Mouse (Mus musculus): Measurements from ENCODE around the gene Rnase9. TPM values are rescaled to one million over a fixed set of nuclear protein-coding genes. Genes with fewer than 3 reads are reported as not detected.

The Rnase9 gene
- polyA plus RNA-seq, 1 experiment from 2014 or later, result not detected

DNA sequence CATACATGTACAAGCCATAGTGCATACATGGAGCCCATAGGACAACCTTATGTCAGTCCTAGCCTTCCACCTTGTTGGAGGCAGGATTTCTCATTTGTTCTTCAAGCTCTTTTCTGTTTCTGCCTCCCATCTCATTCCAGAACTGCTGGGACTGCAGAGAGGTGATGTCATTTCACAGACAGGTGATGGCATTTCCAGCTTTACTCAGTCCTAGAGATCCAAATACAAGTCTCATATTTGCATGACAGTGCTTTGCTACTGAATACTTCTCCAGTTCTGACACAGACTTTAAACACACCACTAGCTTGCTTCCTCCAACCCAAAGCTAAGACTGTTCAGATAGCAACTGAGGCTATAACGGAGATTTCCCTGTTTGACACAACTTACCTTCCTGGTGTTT lies 37.5 kb upstream of the Rnase9 start:
- Histone ChIP-seq H3K27me3 (replicated peaks) (peaks cover 10% of the 10 kb centered on the region), H3K27ac (no peak overlapping the region), H3K9ac (no peak overlapping the region), H3K4me2 (no peak overlapping the region), H3K9me3 (no peaks in the 10 kb centered on the region), H3K4me3 (no peak overlapping the region), H3K4me1 (peaks cover 14% of the 10 kb centered on the region), H3K36me3 (replicated peaks) (no peaks in the 10 kb centered on the region)
- WGBS, result 90% methylated on average over 1 of the region's 1 CpGs
- ATAC-seq (replicated peaks), result no peak

DNA sequence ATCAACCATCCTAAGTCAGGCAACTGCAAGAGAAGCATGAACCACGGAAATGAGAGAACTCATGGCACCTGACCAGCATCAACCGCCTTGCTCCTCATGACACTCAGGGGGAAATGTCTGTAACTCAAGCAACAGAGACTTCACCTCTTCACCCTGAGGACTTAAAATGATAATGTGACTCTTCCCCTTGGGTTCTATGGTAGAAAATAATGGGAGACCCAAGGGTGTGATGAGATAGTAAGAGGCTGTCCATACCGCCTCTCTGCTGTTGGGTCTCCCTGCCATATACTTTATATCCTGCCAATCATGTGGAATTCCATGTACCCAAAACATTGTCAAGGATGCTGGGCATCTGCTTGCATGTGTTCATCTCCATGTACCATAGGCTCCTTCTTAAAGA lies 32.7 kb upstream of the Rnase9 start, which contains the start of gene Olfr750:
Gene Olfr750, minus strand, starts transcription at position 101 of the 400 bp plus-strand sequence.
- Histone ChIP-seq H3K9ac (no peak within 1 kb of the TSS), H3K4me3 (no peak within 1 kb of the TSS), H3K4me1 (no peaks in the 10 kb centered on the region), H3K9me3 (no peaks in the 10 kb centered on the region), H3K27ac (no peak within 1 kb of the TSS), H3K36me3 (replicated peaks) (no peaks in the 10 kb centered on the region), H3K27me3 (replicated peaks) (no peaks in the 10 kb centered on the region), H3K4me2 (no peak within 1 kb of the TSS)
- WGBS, result 91% methylated on average over 3 of the region's 3 CpGs
- no peak for ATAC-seq (replicated peaks)

DNA sequence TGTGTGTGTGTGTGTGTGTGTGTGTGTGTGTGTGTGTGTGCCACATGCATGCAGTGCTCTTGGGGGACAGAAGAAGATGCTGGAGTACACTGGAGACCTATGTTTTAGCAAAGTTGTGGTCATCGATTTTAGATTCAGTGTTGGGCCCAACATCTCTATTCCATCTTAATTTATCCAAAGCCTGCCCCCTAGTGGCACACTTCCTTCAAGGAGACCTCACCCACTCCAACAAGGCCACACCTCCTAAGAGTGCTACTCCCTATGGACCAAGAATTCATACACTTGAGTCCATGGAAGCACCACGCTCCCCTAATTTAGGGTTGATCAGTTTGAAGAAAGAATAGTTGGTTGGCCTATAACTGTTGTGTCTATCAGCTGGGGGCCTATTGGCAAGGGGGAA lies 27.9 kb upstream of the Rnase9 start:
- no peak for ATAC-seq (replicated peaks)
- WGBS, result 87% methylated on average over 2 of the region's 2 CpGs
- H3K4me1 ChIP-seq, result peaks cover 10% of the 10 kb centered on the region; the same call in 1 of the 2 replicates
- no peaks in the 10 kb centered on the region for H3K27me3 ChIP-seq (replicated peaks)
- no peak overlapping the region for H3K4me2 ChIP-seq
- H3K4me3 ChIP-seq, result no peak overlapping the region
- no peak overlapping the region for H3K27ac ChIP-seq
- no peaks in the 10 kb centered on the region for H3K9me3 ChIP-seq
- no peaks in the 10 kb centered on the region for H3K36me3 ChIP-seq (replicated peaks)
- H3K9ac ChIP-seq, result no peak overlapping the region

DNA sequence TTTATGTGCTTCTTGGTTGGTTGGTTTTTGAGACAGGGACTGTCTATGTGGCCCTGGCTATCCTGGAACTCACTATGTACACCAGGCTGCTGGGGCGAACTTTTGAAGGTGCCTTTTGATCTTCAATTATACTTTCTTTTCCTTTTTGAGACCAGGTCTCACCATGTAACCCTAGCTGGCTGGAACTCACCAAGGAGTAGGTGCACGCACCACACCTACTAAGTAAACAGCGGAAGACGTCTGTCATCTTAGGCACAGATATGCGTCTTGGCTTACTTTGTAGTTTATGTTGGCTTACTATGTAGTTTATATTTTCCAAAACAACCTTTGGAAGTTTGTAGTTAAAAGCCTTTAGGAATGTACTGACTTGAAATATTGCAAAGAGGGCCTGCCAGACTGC lies 27.3 kb upstream of the Rnase9 start:
- H3K27ac ChIP-seq, result no peak overlapping the region
- no peaks in the 10 kb centered on the region for H3K27me3 ChIP-seq (replicated peaks)
- H3K4me3 ChIP-seq, result no peak overlapping the region
- WGBS, result 92% methylated on average over 5 of the region's 5 CpGs
- ATAC-seq (replicated peaks), result no peak
- peaks cover 10% of the 10 kb centered on the region; the same call in 1 of the 2 replicates for H3K4me1 ChIP-seq
- H3K9ac ChIP-seq, result no peak overlapping the region
- H3K4me2 ChIP-seq, result no peak overlapping the region
- H3K9me3 ChIP-seq, result no peaks in the 10 kb centered on the region
- no peaks in the 10 kb centered on the region for H3K36me3 ChIP-seq (replicated peaks)

DNA sequence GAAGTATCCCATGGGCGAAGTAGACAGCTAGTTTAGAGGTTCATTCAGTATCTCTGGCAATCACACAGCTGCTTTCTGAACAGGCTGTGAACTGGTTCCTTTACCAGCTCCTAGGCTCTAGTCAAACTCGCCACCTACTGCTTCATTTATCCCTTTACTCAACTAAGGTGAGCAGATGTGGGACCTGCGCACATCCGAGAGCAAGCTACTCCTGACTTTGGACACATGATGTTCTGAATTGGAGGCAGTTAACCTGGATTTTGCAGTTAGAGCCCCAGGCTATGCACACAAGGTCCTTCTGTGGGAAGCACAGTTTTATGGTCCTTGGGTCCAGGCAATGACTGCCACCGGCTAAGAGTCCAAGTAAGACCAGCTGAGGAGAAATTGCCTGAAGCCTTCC lies 19.1 kb upstream of the Rnase9 start:
- no peak overlapping the region for H3K9ac ChIP-seq
- H3K27ac ChIP-seq, result no peak overlapping the region
- no peak overlapping the region for H3K4me2 ChIP-seq
- ATAC-seq (replicated peaks), result no peak
- no peaks in the 10 kb centered on the region for H3K9me3 ChIP-seq
- H3K36me3 ChIP-seq (replicated peaks), result no peaks in the 10 kb centered on the region
- 89% methylated on average over 5 of the region's 5 CpGs for WGBS
- no peaks in the 10 kb centered on the region for H3K27me3 ChIP-seq (replicated peaks)
- peaks cover 9% of the 10 kb centered on the region; the same call in 1 of the 2 replicates for H3K4me1 ChIP-seq
- H3K4me3 ChIP-seq, result no peak overlapping the region

DNA sequence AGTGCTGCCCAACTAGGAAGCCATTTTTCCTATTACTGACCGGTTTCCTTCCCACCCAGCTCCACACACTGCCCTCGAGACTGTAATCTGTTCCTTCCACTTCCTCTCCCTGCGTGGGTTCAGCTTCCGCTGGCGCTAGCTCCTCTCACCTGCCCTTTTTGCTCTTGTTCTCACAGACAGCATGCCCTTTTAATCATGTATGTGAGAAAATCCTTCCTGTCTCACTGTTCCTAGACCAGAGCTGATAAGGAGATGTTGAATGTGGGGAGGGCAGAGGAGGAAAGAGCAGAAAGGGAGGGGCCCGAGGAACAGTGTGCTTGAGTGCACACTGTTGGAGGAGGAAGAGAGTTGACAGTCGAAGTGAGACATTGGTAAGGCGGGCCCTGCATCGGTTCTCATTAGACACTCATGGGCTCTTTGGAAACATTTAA lies 15.7 kb upstream of the Rnase9 start, which contains the start of gene Rnase12:
Gene Rnase12, minus strand, starts transcription at position 261 of the 431 bp plus-strand sequence.
- no peak within 1 kb of the TSS for H3K9ac ChIP-seq
- no peak within 1 kb of the TSS for H3K4me2 ChIP-seq
- H3K27ac ChIP-seq, result no peak within 1 kb of the TSS
- no peak within 1 kb of the TSS for H3K4me3 ChIP-seq
- no peaks in the 10 kb centered on the region for H3K9me3 ChIP-seq
- no peak for ATAC-seq (replicated peaks)
- no peaks in the 10 kb centered on the region for H3K27me3 ChIP-seq (replicated peaks)
- 73% methylated on average over 9 of the region's 9 CpGs for WGBS
- no peaks in the 10 kb centered on the region for H3K36me3 ChIP-seq (replicated peaks)
- H3K4me1 ChIP-seq, result 0 out of 2 replicates have a peak, but pooled peaks cover 6% of the 10 kb centered on the region

DNA sequence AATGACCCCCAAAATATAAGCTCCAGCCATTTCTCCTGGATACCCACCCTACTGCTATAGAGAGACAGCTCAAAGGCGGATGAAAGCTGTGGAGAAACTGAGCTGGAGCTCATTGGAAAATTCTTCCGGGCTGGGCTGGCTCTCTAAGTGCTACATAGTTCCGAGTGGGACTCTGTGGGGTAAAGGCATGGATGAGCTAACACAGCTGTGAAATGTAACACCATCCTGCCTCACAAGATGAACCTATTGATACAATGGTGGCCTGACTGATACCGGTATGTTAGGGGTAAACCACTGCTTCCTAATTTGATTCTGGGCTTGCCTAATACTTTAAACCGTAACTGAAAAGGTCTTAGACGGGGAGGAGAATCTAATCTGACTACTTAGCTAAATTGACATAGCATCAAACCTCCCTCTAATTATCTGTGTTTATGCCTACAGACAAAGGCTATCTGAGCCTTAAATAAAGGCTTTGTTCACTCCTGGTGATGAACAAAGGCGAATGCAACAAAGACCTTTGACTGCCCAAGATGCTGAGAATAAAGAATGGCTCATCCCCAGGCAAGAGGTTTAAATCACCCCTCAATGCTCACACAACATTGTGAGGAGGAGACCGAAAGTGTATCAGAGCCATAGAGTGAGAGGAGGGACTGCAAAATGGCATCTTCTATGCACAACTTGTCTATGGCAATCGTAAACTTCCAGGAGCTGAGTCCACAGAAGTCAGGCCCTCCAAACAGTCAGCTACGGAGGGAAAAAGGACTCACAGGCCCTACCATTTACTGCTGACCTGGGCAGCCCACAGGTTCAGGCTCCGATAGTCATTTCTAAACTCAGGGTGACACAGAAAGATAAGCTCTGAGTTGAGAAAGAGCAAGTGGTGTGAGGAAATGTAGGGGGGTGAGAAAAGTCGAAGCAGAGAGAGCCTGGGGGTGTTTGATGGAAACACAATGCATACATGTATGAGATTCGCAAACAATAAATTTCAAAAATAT lies 12.9 kb upstream of the Rnase9 start:
- no peak overlapping the region for H3K9ac ChIP-seq
- no peak overlapping the region for H3K27ac ChIP-seq
- 19% methylated on average over 13 of the region's 13 CpGs for WGBS
- no peak for ATAC-seq (replicated peaks)
- H3K9me3 ChIP-seq, result no peaks in the 10 kb centered on the region
- H3K4me1 ChIP-seq, result no peaks in the 10 kb centered on the region
- H3K27me3 ChIP-seq (replicated peaks), result no peaks in the 10 kb centered on the region
- no peaks in the 10 kb centered on the region for H3K36me3 ChIP-seq (replicated peaks)
- no peak overlapping the region for H3K4me3 ChIP-seq
- H3K4me2 ChIP-seq, result no peak overlapping the region

DNA sequence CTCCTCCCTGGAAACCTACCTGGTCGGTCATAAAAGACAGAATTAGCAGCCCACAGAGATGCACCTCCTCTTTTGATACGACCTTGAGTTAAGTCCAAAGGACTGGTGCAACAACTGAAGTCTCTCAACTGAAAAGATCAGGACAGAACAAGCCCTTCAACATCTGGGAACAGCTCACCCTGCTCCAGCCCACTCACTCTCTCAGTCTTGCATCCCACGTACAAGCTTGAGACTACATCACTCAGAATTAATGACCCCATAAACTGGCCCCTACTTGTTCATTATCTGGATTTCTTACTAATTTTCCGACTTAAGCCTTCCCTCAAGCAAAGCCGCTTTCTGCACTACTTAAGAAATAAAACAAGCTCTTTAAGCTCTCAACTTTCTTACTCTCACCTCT lies 11.5 kb upstream of the Rnase9 start:
- H3K9me3 ChIP-seq, result no peaks in the 10 kb centered on the region
- ATAC-seq (replicated peaks), result no peak
- no peak overlapping the region for H3K4me2 ChIP-seq
- H3K4me3 ChIP-seq, result no peak overlapping the region
- 54% methylated on average over 5 of the region's 5 CpGs for WGBS
- H3K36me3 ChIP-seq (replicated peaks), result no peaks in the 10 kb centered on the region
- no peaks in the 10 kb centered on the region for H3K4me1 ChIP-seq
- H3K9ac ChIP-seq, result no peak overlapping the region
- H3K27me3 ChIP-seq (replicated peaks), result no peaks in the 10 kb centered on the region
- no peak overlapping the region for H3K27ac ChIP-seq

DNA sequence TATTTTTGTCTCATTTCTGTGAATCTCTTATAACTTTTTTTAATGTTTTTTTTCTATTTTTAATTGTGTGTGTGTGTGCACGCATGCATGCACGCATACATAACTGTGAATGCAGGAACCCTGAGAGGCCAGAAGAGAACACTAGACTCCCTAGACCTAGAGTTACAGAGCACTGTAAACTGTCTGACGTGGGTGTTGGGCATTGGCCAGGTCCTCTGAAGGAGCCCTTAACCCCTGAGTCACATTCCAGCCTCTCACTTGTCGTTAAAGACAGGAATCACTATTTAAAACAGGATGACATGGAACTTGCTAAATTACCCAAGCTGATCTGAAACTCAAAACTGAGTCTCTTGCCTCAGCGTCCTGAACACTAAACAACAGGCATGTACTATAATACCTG lies 10.3 kb upstream of the Rnase9 start:
- Histone ChIP-seq H3K36me3 (replicated peaks) (no peaks in the 10 kb centered on the region), H3K27me3 (replicated peaks) (no peaks in the 10 kb centered on the region), H3K4me1 (no peaks in the 10 kb centered on the region), H3K9ac (no peak overlapping the region), H3K9me3 (no peaks in the 10 kb centered on the region), H3K4me3 (no peak overlapping the region), H3K4me2 (no peak overlapping the region), H3K27ac (no peak overlapping the region)
- ATAC-seq (replicated peaks), result no peak
- 76% methylated on average over 5 of the region's 5 CpGs for WGBS

DNA sequence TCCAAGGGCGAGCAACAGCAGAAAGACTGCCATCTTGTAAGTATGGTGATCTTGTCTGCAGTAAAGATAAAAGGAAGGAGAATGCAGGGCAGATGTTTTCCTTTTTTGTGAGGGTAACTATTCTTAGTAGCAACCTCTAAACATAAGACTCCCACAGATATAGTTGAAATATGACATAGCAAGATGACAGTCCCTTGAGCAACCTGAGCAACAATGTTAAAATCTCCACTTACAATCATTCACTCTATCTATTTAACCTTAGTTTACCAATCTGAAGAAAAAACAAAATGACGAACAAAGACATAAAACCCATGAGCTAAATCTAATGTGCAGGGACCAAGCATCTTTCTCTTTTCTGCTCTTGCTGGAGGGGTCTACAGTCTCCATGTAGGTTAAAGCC lies 8.4 kb upstream of the Rnase9 start, which contains the start of gene Rnase11:
Gene Rnase11, minus strand, starts transcription at position 101 of the 400 bp plus-strand sequence.
- Histone ChIP-seq H3K9me3 (no peaks in the 10 kb centered on the region), H3K9ac (no peak within 1 kb of the TSS), H3K27me3 (replicated peaks) (no peaks in the 10 kb centered on the region), H3K4me3 (no peak within 1 kb of the TSS), H3K36me3 (replicated peaks) (no peaks in the 10 kb centered on the region), H3K4me2 (no peak within 1 kb of the TSS), H3K27ac (no peak within 1 kb of the TSS), H3K4me1 (no peaks in the 10 kb centered on the region)
- ATAC-seq (replicated peaks), result no peak
- WGBS, result 93% methylated on average over 2 of the region's 2 CpGs

DNA sequence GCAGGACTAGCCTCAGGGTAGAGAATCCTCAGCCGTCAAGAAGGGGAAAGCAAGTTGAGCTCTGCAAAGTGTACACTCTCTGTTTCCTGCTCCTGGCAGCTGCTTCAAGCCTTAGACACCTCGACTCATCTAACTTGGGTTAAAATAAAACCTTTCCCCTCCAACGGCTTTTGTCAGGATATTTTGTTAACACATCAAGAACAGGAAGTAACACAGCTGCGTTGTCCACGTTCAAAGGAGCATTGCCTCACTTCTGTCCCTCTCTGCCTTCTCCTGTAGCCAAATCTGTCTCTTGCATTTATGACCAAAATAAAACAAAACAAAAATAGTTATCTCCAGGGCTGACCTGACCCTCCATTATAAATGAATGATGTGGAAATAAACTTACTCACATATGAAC lies 6.2 kb upstream of the Rnase9 start:
- Histone ChIP-seq H3K4me1 (no peaks in the 10 kb centered on the region), H3K9me3 (no peaks in the 10 kb centered on the region)
- WGBS, result 70% methylated on average over 5 of the region's 5 CpGs

DNA sequence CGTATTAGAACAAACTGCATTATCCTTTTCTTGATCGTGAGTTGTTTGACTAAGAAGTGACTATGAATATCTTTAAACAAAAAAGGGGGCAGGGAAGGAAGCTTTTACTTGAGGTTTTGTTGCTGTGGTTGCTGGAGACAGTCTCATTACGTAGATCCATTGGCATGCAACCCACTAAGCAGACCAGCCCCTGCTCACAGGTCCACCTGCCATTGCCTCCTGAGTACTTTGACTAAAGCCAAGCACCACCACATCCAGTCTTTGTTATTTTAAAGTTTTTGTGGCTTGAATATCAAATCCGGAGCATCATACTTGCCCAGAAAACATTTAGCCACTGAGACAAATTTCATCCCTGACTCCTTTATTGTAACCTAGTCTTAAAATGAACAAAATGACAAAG lies 5.5 kb downstream of the Rnase9 start:
- 60% methylated on average over 4 of the region's 4 CpGs for WGBS
- no peaks in the 10 kb centered on the region for H3K9me3 ChIP-seq
- ATAC-seq (replicated peaks), result no peak

More for the DNA sequence above, 6.2 kb upstream of the Rnase9 start:
- no peak overlapping the region for H3K27ac ChIP-seq
- H3K4me2 ChIP-seq, result no peak overlapping the region
- no peak overlapping the region for H3K9ac ChIP-seq
- no peak for ATAC-seq (replicated peaks)
- H3K4me3 ChIP-seq, result no peak overlapping the region
- no peaks in the 10 kb centered on the region for H3K27me3 ChIP-seq (replicated peaks)
- no peaks in the 10 kb centered on the region for H3K36me3 ChIP-seq (replicated peaks)

More for the DNA sequence above, 5.5 kb downstream of the Rnase9 start:
- H3K36me3 ChIP-seq (replicated peaks), result no peaks in the 10 kb centered on the region
- H3K4me3 ChIP-seq, result no peak overlapping the region
- no peaks in the 10 kb centered on the region for H3K27me3 ChIP-seq (replicated peaks)
- H3K4me2 ChIP-seq, result no peak overlapping the region
- H3K27ac ChIP-seq, result no peak overlapping the region
- no peaks in the 10 kb centered on the region for H3K4me1 ChIP-seq
- H3K9ac ChIP-seq, result no peak overlapping the region
